Mouse (Mus musculus): ENCODE measurements at regions not wholly inside any gene's neighbourhood (a gene's known extent, or its start where the extent isn't known, plus 50 kb on each side); places are given as distances from the start of the nearest gene placed in this dataset.
A peak's percentile ranks its signal among the peaks of the same experiment; 100 is the strongest.

- Histone ChIP-seq H3K27ac (ENCODE audit: low read depth, low read length) (no peak overlapping the region), H3K4me2 (ENCODE audit: low read depth) (no peak overlapping the region), H3K27me3 (ENCODE audit: control insufficient read depth, insufficient read depth, low read length) (no peaks in the 10 kb centered on the region), H3K4me3 (ENCODE audit: low read depth, low read length) (no peak overlapping the region), H3K9ac (ENCODE audit: low read length) (no peak overlapping the region), H3K9me3 (ENCODE audit: control insufficient read depth, low read length) (no peaks in the 10 kb centered on the region), H3K36me3 (ENCODE audit: control insufficient read depth, insufficient read depth, low read length) (no peaks in the 10 kb centered on the region), H3K4me1 (ENCODE audit: control insufficient read depth, insufficient read depth, low read length) (no peaks in the 10 kb centered on the region)
- WGBS, result 46% methylated on average over 4 of the region's 4 CpGs
- DNase-seq (ENCODE audit: low spot score), result peak; percentile 14
- ATAC-seq (ENCODE audit: insufficient read depth, low FRiP score, low TSS enrichment), result peak; percentile 45; the same call in 1 of the 2 replicates
Observed at GRCm38 (mm10) chr8:60810955-60811354, 79.3 kb upstream of the Hpf1 start.

GRCm38 (mm10) chr8:60825676-60826442 lies 64.4 kb upstream of the Hpf1 start:
- Histone ChIP-seq H3K4me2 (ENCODE audit: low read depth) (no peak overlapping the region), H3K36me3 (ENCODE audit: control insufficient read depth, insufficient read depth, low read length) (no peaks in the 10 kb centered on the region), H3K9ac (ENCODE audit: low read length) (no peak overlapping the region), H3K4me3 (ENCODE audit: low read depth, low read length) (no peak overlapping the region), H3K27me3 (ENCODE audit: control insufficient read depth, insufficient read depth, low read length) (no peaks in the 10 kb centered on the region), H3K27ac (ENCODE audit: low read depth, low read length) (no peak overlapping the region), H3K9me3 (ENCODE audit: control insufficient read depth, low read length) (no peaks in the 10 kb centered on the region), H3K4me1 (ENCODE audit: control insufficient read depth, insufficient read depth, low read length) (no peaks in the 10 kb centered on the region)
- 72% methylated on average over 11 of the region's 11 CpGs for WGBS
- DNase-seq (ENCODE audit: low spot score) (no peak), ATAC-seq (ENCODE audit: insufficient read depth, low FRiP score, low TSS enrichment) (no peak)

GRCm38 (mm10) chr8:60827241-60827640 lies 63.0 kb upstream of the Hpf1 start:
- ATAC-seq (ENCODE audit: insufficient read depth, low FRiP score, low TSS enrichment) (no peak), DNase-seq (ENCODE audit: low spot score) (no peak)
- Histone ChIP-seq H3K9ac (ENCODE audit: low read length) (no peak overlapping the region), H3K27me3 (ENCODE audit: control insufficient read depth, insufficient read depth, low read length) (no peaks in the 10 kb centered on the region), H3K36me3 (ENCODE audit: control insufficient read depth, insufficient read depth, low read length) (no peaks in the 10 kb centered on the region), H3K27ac (ENCODE audit: low read depth, low read length) (no peak overlapping the region), H3K9me3 (ENCODE audit: control insufficient read depth, low read length) (no peaks in the 10 kb centered on the region), H3K4me1 (ENCODE audit: control insufficient read depth, insufficient read depth, low read length) (no peaks in the 10 kb centered on the region), H3K4me2 (ENCODE audit: low read depth) (no peak overlapping the region), H3K4me3 (ENCODE audit: low read depth, low read length) (no peak overlapping the region)
- WGBS, result 91% methylated on average over 8 of the region's 8 CpGs

- no peak overlapping the region for H3K4me2 ChIP-seq (ENCODE audit: low read depth)
- DNase-seq (ENCODE audit: low spot score) (no peak), ATAC-seq (ENCODE audit: insufficient read depth, low FRiP score, low TSS enrichment) (no peak)
- H3K4me1 ChIP-seq (ENCODE audit: control insufficient read depth, insufficient read depth, low read length), result no peaks in the 10 kb centered on the region
- H3K4me3 ChIP-seq (ENCODE audit: low read depth, low read length), result no peak overlapping the region
- H3K27ac ChIP-seq (ENCODE audit: low read depth, low read length), result no peak overlapping the region
- WGBS, result 93% methylated on average over 4 of the region's 4 CpGs
- H3K9me3 ChIP-seq (ENCODE audit: control insufficient read depth, low read length), result no peaks in the 10 kb centered on the region
- H3K9ac ChIP-seq (ENCODE audit: low read length), result no peak overlapping the region
- H3K36me3 ChIP-seq (ENCODE audit: control insufficient read depth, insufficient read depth, low read length), result no peaks in the 10 kb centered on the region
- no peaks in the 10 kb centered on the region for H3K27me3 ChIP-seq (ENCODE audit: control insufficient read depth, insufficient read depth, low read length)
Observed at GRCm38 (mm10) chr8:60829093-60829492, 61.1 kb upstream of the Hpf1 start.

GRCm38 (mm10) chr8:60830556-60830955 lies 59.7 kb upstream of the Hpf1 start:
- Histone ChIP-seq H3K4me1 (ENCODE audit: control insufficient read depth, insufficient read depth, low read length) (no peaks in the 10 kb centered on the region), H3K36me3 (ENCODE audit: control insufficient read depth, insufficient read depth, low read length) (no peaks in the 10 kb centered on the region), H3K4me2 (ENCODE audit: low read depth) (no peak overlapping the region), H3K27me3 (ENCODE audit: control insufficient read depth, insufficient read depth, low read length) (no peaks in the 10 kb centered on the region), H3K4me3 (ENCODE audit: low read depth, low read length) (no peak overlapping the region), H3K27ac (ENCODE audit: low read depth, low read length) (no peak overlapping the region), H3K9me3 (ENCODE audit: control insufficient read depth, low read length) (no peaks in the 10 kb centered on the region), H3K9ac (ENCODE audit: low read length) (no peak overlapping the region)
- DNase-seq (ENCODE audit: low spot score) (no peak), ATAC-seq (ENCODE audit: insufficient read depth, low FRiP score, low TSS enrichment) (no peak)
- 79% methylated on average over 1 of the region's 1 CpGs for WGBS

GRCm38 (mm10) chr8:60838526-60838925 lies 51.7 kb upstream of the Hpf1 start:
- no peak for DNase-seq (ENCODE audit: low spot score)
- ATAC-seq (ENCODE audit: insufficient read depth, low FRiP score, low TSS enrichment), result no peak
- Histone ChIP-seq H3K27ac (ENCODE audit: low read depth, low read length) (no peak overlapping the region), H3K9me3 (ENCODE audit: control insufficient read depth, low read length) (no peaks in the 10 kb centered on the region), H3K4me1 (ENCODE audit: control insufficient read depth, insufficient read depth, low read length) (no peaks in the 10 kb centered on the region), H3K9ac (ENCODE audit: low read length) (no peak overlapping the region), H3K36me3 (ENCODE audit: control insufficient read depth, insufficient read depth, low read length) (no peaks in the 10 kb centered on the region), H3K4me3 (ENCODE audit: low read depth, low read length) (no peak overlapping the region), H3K4me2 (ENCODE audit: low read depth) (no peak overlapping the region), H3K27me3 (ENCODE audit: control insufficient read depth, insufficient read depth, low read length) (no peaks in the 10 kb centered on the region)
- 3% methylated on average over 3 of the region's 3 CpGs for WGBS
